Mouse (Mus musculus) intestine, embryonic 15.5 days (tissue): Measurements from ENCODE around the gene Ssbp3. TPM values are rescaled to one million over a fixed set of nuclear protein-coding genes. Genes with fewer than 3 reads are reported as not detected.
A peak's percentile ranks its signal among the peaks of the same experiment; 100 is the strongest.

ENCODE experiments used
- ATAC-seq: fragments of 200-750 bp; cut with Nextera tagmentation; 2 replicates; pipeline ENCODE4 v1.8.0; 2017; ENCODE audit warnings: moderate TSS enrichment, moderate library complexity
- H3K27ac ChIP-seq: fragments of 300-500 bp; sonication (generic); 2 replicates; pipeline ENCODE4 v1.5.1; 2015; ENCODE audit warnings: mild to moderate bottlenecking, inconsistent platforms
- H3K27me3 ChIP-seq: fragments of 300-500 bp; sonication (generic); replicated peaks from 2 replicates; pipeline ENCODE4 v1.6.1; 2015; ENCODE audit warnings: inconsistent platforms
- H3K36me3 ChIP-seq: fragments of 300-500 bp; sonication (generic); 2 replicates; pipeline ENCODE4 v1.6.1; 2015; ENCODE audit warnings: inconsistent platforms
- H3K4me1 ChIP-seq: fragments of 300-500 bp; sonication (generic); replicated peaks from 2 replicates; pipeline ENCODE4 v1.6.1; 2015; ENCODE audit warnings: inconsistent platforms
- H3K4me2 ChIP-seq: fragments of 300-500 bp; sonication (generic); replicated peaks from 2 replicates; pipeline ENCODE4 v1.6.1; 2015; ENCODE audit warnings: mild to moderate bottlenecking, inconsistent platforms
- H3K4me3 ChIP-seq: fragments of 300-500 bp; sonication (generic); replicated peaks from 2 replicates; pipeline ENCODE4 v1.5.1; 2015; ENCODE audit warnings: inconsistent platforms
- H3K9ac ChIP-seq: fragments of 300-500 bp; sonication (generic); 2 replicates; pipeline ENCODE4 v1.6.1; 2015; ENCODE audit warnings: inconsistent platforms
- H3K9me3 ChIP-seq: fragments of 300-500 bp; sonication (generic); 2 replicates; pipeline ENCODE4 v1.6.1; 2016; ENCODE audit warnings: inconsistent platforms
- WGBS: fragments of 180-500 bp; shearing (Covaris S2); methylation state at CpG from one replicate; pipeline ENCODE4 v1.1.7; 2015; 5-methylcytosine and 5-hydroxymethylcytosine counted together
- polyA plus RNA-seq: library from polyadenylated mRNA; unstranded; fragments of >200 nt; fragmentation: Nextera tagmentation; extraction: Ambion mirVana; gene quantifications from 2 replicates; pipeline ENCODE4 v1.2.1, GENCODE M21; 2015

The Ssbp3 gene
- polyA plus RNA-seq, 1 experiment from 2014 or later: 86.0 TPM

DNA sequence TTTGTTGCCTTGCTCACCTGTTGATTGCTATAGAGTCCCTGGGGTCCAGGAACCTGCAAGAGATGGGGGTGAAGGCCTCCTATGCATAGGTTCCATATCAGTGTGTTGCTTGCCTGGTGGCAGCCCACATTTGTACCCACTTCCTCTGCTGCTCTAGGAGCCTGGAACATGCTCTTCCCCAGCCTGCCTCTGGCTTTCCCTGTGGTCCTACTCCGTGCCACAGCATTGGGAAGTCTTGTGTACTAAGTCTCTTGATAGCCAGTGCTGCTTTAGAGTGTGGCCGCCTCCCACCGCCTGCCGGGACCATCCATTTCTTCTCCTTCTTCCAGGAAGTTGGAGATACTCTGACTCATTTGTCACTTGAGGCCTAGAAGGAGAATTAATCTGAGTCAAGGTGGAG is 13.7 kb downstream of the Ssbp3 start:
- Histone ChIP-seq H3K27ac (no peak overlapping the region), H3K4me2 (no peak overlapping the region), H3K27me3 (no peaks in the 10 kb centered on the region), H3K4me3 (no peak overlapping the region), H3K4me1 (peaks cover 9% of the 10 kb centered on the region), H3K9ac (no peak overlapping the region), H3K36me3 (peaks cover 45% of the 10 kb centered on the region), H3K9me3 (no peaks in the 10 kb centered on the region)
- WGBS: 81% methylated on average over 4 of the region's 4 CpGs
- no peak for ATAC-seq

DNA sequence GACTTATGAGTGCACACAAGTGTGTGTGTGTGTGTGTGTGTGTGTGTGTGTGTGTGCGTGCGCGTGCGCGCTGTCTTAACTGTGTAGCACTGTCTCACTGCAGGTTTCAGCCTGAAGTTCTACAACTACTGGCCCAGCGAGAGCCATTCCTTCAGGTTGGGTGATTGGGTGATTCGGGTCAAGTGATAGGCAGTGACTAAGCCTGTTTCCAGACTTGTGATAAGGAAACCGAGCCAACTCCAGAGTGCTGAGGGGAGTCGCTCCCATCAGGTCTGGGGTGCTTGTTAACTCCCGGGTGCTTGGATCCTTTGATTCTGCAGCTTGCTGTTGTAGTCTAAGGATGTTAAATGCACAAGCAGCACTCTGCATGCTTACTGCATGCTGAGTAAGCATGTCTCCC is 14.4 kb downstream of the Ssbp3 start:
- Histone ChIP-seq H3K4me1 (peaks cover 9% of the 10 kb centered on the region), H3K4me2 (no peak overlapping the region), H3K9me3 (no peaks in the 10 kb centered on the region), H3K36me3 (peaks cover 38% of the 10 kb centered on the region), H3K4me3 (no peak overlapping the region), H3K27me3 (no peaks in the 10 kb centered on the region), H3K9ac (no peak overlapping the region), H3K27ac (no peak overlapping the region)
- WGBS: 75% methylated on average over 10 of the region's 10 CpGs
- no peak; the same call in 1 of the 2 replicates for ATAC-seq

DNA sequence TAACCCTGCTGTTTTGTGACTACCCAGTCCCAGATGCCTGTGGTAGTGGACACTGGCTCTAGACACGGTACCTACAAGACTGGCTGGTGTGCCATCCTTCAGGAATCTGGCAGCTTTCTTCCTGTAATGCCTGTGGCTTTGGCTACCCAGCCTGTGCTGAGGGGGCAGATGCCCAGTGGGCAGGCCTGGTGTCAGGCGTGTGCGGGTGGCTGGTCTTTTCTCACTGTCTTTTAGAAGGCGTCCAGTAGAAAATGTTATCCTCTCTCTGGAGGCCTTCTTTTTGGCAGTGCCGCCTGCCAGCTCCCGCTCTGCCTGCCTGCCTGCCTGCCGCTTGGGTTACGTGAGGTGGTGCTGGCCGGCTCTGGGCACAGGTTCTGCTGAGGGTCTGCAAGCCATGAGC is 15.9 kb downstream of the Ssbp3 start:
- ATAC-seq: no peak
- Histone ChIP-seq H3K4me3 (no peak overlapping the region), H3K4me2 (no peak overlapping the region), H3K4me1 (peaks cover 9% of the 10 kb centered on the region), H3K9ac (no peak overlapping the region), H3K36me3 (peaks cover 35% of the 10 kb centered on the region), H3K9me3 (no peaks in the 10 kb centered on the region), H3K27me3 (no peaks in the 10 kb centered on the region), H3K27ac (no peak overlapping the region)
- WGBS: 91% methylated on average over 9 of the region's 9 CpGs

DNA sequence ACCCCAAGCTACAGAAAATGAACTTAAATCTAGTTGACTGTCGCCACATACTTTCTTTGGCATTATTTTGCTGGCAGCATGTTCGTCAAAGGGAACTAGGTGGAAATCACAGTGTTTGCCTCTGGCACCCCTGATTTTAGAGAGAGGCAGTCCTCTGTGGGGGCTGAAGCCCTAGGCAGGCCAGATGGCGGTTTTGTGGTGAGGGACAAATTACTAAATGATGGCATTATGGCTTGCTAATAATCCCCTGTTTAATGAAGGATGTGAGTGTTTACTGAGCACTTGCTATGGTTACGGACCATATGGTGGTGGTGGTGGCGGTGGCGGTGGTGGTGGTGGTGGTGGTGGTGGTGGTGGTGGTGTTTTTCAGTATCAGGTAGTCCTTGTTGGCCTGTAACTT is 16.5 kb downstream of the Ssbp3 start:
- no peaks in the 10 kb centered on the region for H3K27me3 ChIP-seq
- H3K36me3 ChIP-seq: peaks cover 35% of the 10 kb centered on the region
- H3K4me1 ChIP-seq: peaks cover 6% of the 10 kb centered on the region; the same call in 1 of the 2 replicates
- H3K27ac ChIP-seq: no peak overlapping the region
- no peak for ATAC-seq
- no peak overlapping the region for H3K9ac ChIP-seq
- H3K4me2 ChIP-seq: no peak overlapping the region
- no peaks in the 10 kb centered on the region for H3K9me3 ChIP-seq
- H3K4me3 ChIP-seq: no peak overlapping the region
- 88% methylated on average over 6 of the region's 6 CpGs for WGBS

DNA sequence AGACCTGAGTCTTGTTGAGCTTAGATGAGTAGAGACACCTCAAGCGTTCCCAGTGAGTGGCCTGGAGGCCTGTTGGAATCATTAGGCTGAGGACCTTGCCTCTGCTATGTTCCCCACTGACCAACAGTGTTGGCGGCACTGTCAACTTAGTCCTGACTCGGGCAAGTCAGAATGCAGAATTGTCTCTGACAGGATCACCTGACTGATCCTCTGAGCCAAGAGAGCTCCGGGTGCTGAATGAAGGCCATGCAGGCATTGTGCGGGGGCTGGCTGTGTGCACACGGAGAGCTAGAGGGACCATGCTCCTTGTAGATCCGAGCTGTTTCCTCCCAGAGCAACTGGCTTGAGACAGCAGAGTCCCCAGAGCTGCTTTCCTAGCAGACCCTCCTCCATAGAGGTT is 18.5 kb downstream of the Ssbp3 start:
- Histone ChIP-seq H3K4me2 (no peak overlapping the region), H3K9ac (no peak overlapping the region), H3K9me3 (no peaks in the 10 kb centered on the region), H3K27ac (no peak overlapping the region), H3K36me3 (peaks cover 23% of the 10 kb centered on the region; the same call in 1 of the 2 replicates), H3K4me3 (no peak overlapping the region), H3K27me3 (no peaks in the 10 kb centered on the region), H3K4me1 (peaks cover 18% of the 10 kb centered on the region; the same call in 1 of the 2 replicates)
- WGBS: 85% methylated on average over 7 of the region's 7 CpGs
- ATAC-seq: no peak

DNA sequence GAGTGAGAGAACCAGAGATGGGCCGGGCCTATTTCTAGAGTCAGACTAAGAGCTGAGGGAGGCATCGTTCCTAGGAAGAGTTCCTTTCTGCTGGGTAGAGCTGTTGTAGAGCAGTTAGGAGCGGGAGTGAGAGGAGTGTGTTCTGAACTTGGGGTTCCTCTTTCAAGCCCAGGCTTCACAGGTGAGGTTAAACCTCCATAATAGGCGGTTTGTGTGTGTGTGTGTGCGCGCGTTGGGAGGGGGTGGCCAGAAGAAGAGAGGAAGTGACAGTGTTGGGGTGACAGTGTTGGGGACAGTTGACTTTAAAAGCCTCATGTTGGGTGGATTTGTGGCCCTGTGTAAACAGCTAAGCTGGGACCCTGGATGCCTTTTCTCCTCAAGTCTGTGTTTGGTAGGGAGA is 22.1 kb downstream of the Ssbp3 start:
- Histone ChIP-seq H3K4me3 (no peak overlapping the region), H3K9me3 (no peaks in the 10 kb centered on the region), H3K27me3 (no peaks in the 10 kb centered on the region), H3K36me3 (peaks cover 5% of the 10 kb centered on the region), H3K4me1 (peaks cover 43% of the 10 kb centered on the region), H3K4me2 (no peak overlapping the region), H3K27ac (no peak overlapping the region), H3K9ac (no peak overlapping the region)
- 85% methylated on average over 7 of the region's 7 CpGs for WGBS
- no peak for ATAC-seq

DNA sequence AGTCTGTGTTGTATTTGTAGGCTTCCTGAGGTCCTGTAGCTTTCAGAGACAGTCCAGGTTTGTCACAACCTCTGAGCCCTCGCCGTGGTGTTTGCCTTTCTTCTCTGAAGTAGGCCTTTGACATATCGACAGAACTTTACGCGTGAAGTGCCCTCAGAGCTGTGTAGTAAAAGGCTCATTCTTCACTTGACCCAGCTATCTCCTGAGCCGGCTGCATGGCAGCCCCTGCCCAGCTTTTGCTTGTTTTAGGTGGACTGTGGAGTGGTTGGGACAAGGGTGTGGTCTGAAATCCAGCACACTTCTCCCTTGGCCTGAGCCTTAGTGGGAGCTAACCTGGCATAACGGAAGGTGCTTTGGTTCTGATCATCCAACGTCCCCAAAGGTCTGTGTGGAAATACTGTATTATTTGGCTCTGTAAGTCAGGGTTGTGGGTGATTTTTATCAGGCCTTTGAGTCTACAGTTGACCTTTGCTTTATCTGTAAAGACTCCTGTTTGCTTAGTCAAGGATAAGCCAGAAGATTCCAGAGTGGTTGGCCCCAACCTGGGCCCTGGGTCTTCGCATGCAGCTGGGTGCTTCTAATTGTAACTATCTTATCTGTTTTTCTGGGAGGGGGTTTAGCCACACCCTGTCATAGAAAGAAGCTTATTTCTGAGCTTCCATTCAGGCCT is 23.4 kb downstream of the Ssbp3 start:
- peak; percentile 32; the same call in 1 of the 2 replicates for ATAC-seq
- H3K4me1 ChIP-seq: peaks cover 56% of the 10 kb centered on the region

DNA sequence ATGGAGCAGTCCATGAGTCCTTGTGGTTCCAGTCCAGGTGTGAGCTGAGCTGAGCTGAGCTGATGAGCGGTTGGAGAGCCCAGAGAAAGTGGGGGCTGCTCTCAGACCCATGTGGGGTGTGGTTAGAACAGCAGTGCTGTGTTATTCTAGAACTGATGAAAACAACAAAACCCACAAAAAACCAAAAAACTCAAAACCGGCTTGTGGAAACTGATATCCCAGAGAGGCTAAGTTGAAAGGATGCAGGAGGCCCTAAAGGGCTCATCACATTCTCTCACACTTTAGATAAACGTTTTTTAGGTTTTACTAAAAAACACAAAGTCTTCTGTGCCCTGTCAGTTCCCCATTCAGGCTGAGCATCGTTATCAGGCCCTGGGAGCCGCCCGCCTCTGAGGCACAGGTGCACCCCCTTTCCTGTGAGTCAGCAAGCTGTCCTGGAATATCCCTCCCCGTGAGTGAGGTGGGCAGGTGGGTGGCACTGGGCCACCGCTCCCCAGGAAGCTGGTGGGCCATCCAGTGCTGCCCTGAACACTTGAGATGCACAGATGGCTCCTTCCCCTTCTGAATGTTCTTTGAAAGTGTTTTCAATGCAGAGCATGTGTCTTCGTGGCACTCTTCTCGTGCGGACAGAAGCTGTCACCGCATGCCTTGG is 24.6 kb downstream of the Ssbp3 start:
- no peak overlapping the region for H3K4me3 ChIP-seq
- H3K36me3 ChIP-seq: peaks cover 2% of the 10 kb centered on the region
- no peaks in the 10 kb centered on the region for H3K9me3 ChIP-seq
- H3K4me2 ChIP-seq: no peak overlapping the region
- H3K27ac ChIP-seq: peak overlapping the region; percentile 29; the same call in 1 of the 2 replicates
- H3K4me1 ChIP-seq: peaks cover 66% of the 10 kb centered on the region
- no peaks in the 10 kb centered on the region for H3K27me3 ChIP-seq
- no peak for ATAC-seq
- 67% methylated on average over 12 of the region's 12 CpGs for WGBS
- H3K9ac ChIP-seq: no peak overlapping the region

More for the DNA sequence above, 23.4 kb downstream of the Ssbp3 start:
- H3K4me3 ChIP-seq: no peak overlapping the region
- WGBS: 55% methylated on average over 9 of the region's 9 CpGs
- no peaks in the 10 kb centered on the region for H3K27me3 ChIP-seq
- H3K27ac ChIP-seq: 0 out of 2 replicates have a peak overlapping the region, but pooled peaks have one; percentile 10
- no peaks in the 10 kb centered on the region for H3K9me3 ChIP-seq
- no peak overlapping the region for H3K9ac ChIP-seq
- H3K4me2 ChIP-seq: no peak overlapping the region
- peaks cover 2% of the 10 kb centered on the region for H3K36me3 ChIP-seq

DNA sequence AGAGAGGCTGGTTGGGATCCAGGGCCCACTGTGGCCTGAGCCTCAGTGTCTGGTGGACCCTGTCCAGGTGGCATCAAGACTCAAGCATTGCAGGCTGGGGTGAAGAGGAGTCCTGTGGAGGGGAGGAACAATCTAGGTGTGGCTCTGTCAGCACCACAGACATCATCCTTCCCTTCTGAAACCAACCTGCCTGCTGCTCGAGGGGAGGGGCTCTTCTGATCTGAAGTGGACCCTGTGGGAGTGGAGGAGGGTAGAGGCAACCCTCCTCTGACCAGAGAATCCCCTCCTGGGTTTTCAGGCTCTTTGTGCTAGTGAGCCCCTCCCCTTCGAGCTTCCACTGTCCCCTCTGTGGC is 25.1 kb downstream of the Ssbp3 start:
- no peak for ATAC-seq
- Histone ChIP-seq H3K9ac (no peak overlapping the region), H3K4me3 (no peak overlapping the region), H3K27me3 (no peaks in the 10 kb centered on the region), H3K27ac (peak overlapping the region; percentile 29; the same call in 1 of the 2 replicates), H3K4me1 (peaks cover 69% of the 10 kb centered on the region), H3K9me3 (no peaks in the 10 kb centered on the region), H3K4me2 (no peak overlapping the region), H3K36me3 (peaks cover 2% of the 10 kb centered on the region; the same call in 1 of the 2 replicates)
- 23% methylated on average over 2 of the region's 2 CpGs for WGBS

DNA sequence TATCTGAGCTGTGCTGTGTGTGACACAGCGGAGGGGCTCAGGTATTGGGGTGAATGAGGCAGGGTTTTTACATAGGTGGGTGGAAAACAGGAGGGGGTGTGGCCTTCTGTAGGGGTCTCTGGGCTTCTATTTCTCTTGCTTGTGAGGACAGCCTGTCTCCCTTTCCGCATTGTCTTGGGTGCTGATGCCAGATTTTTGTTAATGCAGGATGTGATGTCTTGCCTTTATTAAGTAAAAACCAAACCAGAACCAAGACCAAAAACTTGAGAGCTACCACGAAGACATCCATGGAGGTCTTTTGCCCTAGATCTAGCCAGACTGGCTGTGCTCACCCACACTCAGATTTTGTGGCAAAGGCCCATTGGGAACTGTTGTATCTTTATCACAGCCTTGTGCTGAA is 25.5 kb downstream of the Ssbp3 start:
- 67% methylated on average over 3 of the region's 3 CpGs for WGBS
- Histone ChIP-seq H3K4me1 (peaks cover 74% of the 10 kb centered on the region), H3K4me2 (no peak overlapping the region), H3K4me3 (no peak overlapping the region), H3K9ac (no peak overlapping the region), H3K9me3 (no peaks in the 10 kb centered on the region), H3K27me3 (no peaks in the 10 kb centered on the region), H3K27ac (no peak overlapping the region), H3K36me3 (peaks cover 2% of the 10 kb centered on the region; the same call in 1 of the 2 replicates)
- ATAC-seq: no peak

DNA sequence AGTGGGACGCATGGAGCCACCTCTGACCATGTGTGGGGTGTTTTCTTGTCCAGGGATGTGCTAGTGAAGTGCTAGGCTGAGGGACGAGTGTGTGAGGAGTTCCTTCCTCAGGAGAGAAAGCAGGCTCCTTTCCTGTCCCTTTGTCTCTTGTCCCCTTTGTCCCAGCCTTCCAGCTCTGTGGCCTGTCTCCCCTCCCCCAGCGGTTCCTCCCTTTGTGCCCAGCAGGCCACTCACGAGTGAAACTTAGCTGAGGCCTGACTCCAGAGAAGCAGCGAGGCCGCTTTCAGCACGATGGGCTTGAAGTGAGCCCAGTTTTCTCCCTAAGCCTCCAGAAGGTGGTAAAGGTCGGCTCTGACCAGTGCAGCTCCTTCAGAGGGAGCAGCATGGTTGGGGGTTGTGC is 26.2 kb downstream of the Ssbp3 start:
- Histone ChIP-seq H3K9ac (no peak overlapping the region), H3K9me3 (no peaks in the 10 kb centered on the region), H3K4me2 (no peak overlapping the region), H3K4me1 (peaks cover 81% of the 10 kb centered on the region), H3K27me3 (no peaks in the 10 kb centered on the region), H3K36me3 (peaks cover 2% of the 10 kb centered on the region; the same call in 1 of the 2 replicates), H3K4me3 (no peak overlapping the region), H3K27ac (peak overlapping the region; percentile 33; the same call in 1 of the 2 replicates)
- WGBS: 43% methylated on average over 8 of the region's 8 CpGs
- ATAC-seq: no peak

DNA sequence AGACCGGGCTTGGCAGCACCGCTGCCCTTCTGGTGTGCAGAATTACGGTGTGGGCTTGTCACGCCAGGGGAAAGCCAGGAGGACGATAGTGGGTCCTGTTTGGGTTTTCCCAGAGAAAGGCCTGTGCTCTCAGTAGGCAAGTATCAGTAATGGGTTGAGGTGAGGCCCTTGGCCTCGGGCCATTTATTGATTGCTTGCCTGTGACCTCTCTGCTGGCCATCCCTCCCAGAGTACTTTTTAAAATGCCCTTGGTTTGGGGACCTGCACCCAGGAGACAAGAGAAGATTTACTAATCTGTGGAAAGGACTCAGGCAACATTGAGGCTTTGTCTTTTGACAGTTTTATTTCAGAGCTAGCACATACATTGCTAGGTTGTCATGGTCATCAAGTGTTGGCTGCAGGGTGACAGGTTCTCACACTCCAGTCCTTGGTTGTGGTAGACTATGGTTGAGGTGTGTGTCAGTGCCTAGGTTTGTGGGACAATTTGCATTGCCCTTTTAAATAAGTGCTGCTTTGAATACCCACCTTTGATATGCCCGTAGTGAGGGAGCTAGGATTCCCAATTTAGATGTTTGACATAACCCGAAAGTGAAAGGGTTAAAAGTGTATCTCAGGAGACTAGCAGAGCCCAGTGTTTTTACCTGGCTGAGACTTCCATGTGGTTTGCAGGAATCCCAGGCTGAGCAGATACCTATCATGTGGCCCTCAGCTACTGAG is 28.2 kb downstream of the Ssbp3 start:
- Histone ChIP-seq H3K27me3 (no peaks in the 10 kb centered on the region), H3K27ac (peak overlapping the region; percentile 42; the same call in 1 of the 2 replicates), H3K9me3 (no peaks in the 10 kb centered on the region), H3K4me1 (peaks cover 77% of the 10 kb centered on the region), H3K4me2 (no peak overlapping the region), H3K9ac (no peak overlapping the region), H3K4me3 (no peak overlapping the region), H3K36me3 (no peaks in the 10 kb centered on the region; the same call in 1 of the 2 replicates)
- ATAC-seq: 0 out of 2 replicates have a peak, but pooled peaks have one; percentile 10
- 58% methylated on average over 8 of the region's 8 CpGs for WGBS
